Comparison of ENCODE assay signal across 9 mouse cellular contexts in the genomic region with DNA sequence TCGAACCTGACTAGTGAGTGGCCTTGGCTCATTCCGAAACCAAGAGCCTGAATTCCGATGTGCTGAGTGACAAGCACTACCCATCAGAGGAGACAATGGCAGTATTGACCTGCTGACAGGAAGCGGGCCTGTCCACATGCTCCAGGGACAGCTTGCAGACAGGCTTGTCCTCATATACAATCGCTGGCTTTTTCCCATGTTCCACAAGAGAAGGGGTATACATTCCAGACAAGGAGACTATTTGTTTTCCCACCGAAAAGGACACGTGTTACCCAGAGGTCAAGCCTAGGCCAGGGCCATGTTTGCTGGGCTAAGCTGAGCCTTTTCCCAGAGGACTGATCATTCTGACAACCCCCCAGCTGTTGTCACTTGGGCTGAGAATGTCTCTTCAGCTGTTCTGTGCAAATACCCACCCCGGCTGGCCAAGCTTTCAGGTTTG.
A peak's percentile ranks its signal among the peaks of the same experiment; 100 is the strongest.
DNase-seq lines count a peak whose midpoint lies in the region; ATAC-seq and TF ChIP-seq lines count a peak whose summit lies in the region.
"Had no signal": no experiment of that assay in that cellular context is flagged by ENCODE, and none has a peak within 500 bp of the region (broad histone marks: within the 10 kb centered on the region; RNA-seq: fewer than 3 reads in every experiment).

No protein-coding gene starts in this region.

- no peak overlapping the region for H3K9ac ChIP-seq in liver, embryonic 12.5 days
- H3K9ac ChIP-seq in liver, postnatal 0 days (replicated peaks), result no peak overlapping the region
- H3K9ac ChIP-seq in forebrain, embryonic 14.5 days (ENCODE audit: low read length), result no peak overlapping the region

- ATAC-seq in liver, embryonic 12.5 days, result peak; percentile 21; the same call in 1 of the 2 replicates
- ATAC-seq in liver, postnatal 0 days, result no peak
- ATAC-seq in forebrain, embryonic 14.5 days, result no peak
- ATAC-seq: inflammation-experienced regulatory T-cells, adult 6 months had no signal

- no peak for TF ChIP-seq CTCF in liver, postnatal 0 days (IDR thresholded peaks at IDR 0.05; ENCODE audit: low read depth)
- no peak for TF ChIP-seq CTCF in brain, embryonic 14.5 days (IDR thresholded peaks at IDR 0.05; ENCODE audit: borderline replicate concordance, extremely low read depth, insufficient read depth, insufficient read length)

- H3K36me3 ChIP-seq in liver, embryonic 12.5 days, result no peaks in the 10 kb centered on the region
- H3K36me3 ChIP-seq in liver, postnatal 0 days (replicated peaks; ENCODE audit: insufficient read depth, low read length), result no peaks in the 10 kb centered on the region
- no peaks in the 10 kb centered on the region for H3K36me3 ChIP-seq in embryonic facial prominence, embryonic 10.5 days (replicated peaks)
- H3K36me3 ChIP-seq in forebrain, embryonic 14.5 days (ENCODE audit: control insufficient read depth, insufficient read depth, low read length), result no peaks in the 10 kb centered on the region

- no peaks in the 10 kb centered on the region for H3K9me3 ChIP-seq in liver, embryonic 12.5 days (replicated peaks)
- no peaks in the 10 kb centered on the region for H3K9me3 ChIP-seq in liver, postnatal 0 days (ENCODE audit: low read length)
- H3K9me3 ChIP-seq in embryonic facial prominence, embryonic 10.5 days, result no peaks in the 10 kb centered on the region
- no peaks in the 10 kb centered on the region for H3K9me3 ChIP-seq in forebrain, embryonic 14.5 days (replicated peaks; ENCODE audit: control insufficient read depth, low read length)

- DNase-seq in liver, postnatal 0 days, result no peak
- peak; percentile 30 for DNase-seq in brain, embryonic 14.5 days (ENCODE audit: low read depth)
- peak; percentile 61 for DNase-seq in embryonic facial prominence, embryonic 10.5 days (ENCODE audit: low spot score)
- DNase-seq in mesoderm, embryonic 11.5 days (ENCODE audit: low read depth, low spot score), result peak; percentile 77
- DNase-seq in left cerebral cortex, postnatal 36 days (ENCODE audit: low spot score in 2 of 2), result no peak
- DNase-seq in forebrain, embryonic 14.5 days (ENCODE audit: low spot score), result no peak
- DNase-seq: layer of hippocampus, postnatal 36 days had no signal

- H3K27ac ChIP-seq in liver, embryonic 12.5 days, result no peak overlapping the region
- H3K27ac ChIP-seq in liver, postnatal 0 days (ENCODE audit: low read depth), result no peak overlapping the region
- H3K27ac ChIP-seq in embryonic facial prominence, embryonic 10.5 days (replicated peaks), result no peak overlapping the region
- no peak overlapping the region for H3K27ac ChIP-seq in forebrain, embryonic 14.5 days (ENCODE audit: low read depth, low read length)

- 60% methylated on average over 8 of the region's 8 CpGs for WGBS in liver, embryonic 12.5 days (ENCODE audit: insufficient replicate concordance)
- WGBS in liver, postnatal 0 days (ENCODE audit: insufficient replicate concordance), result 54% methylated on average over 8 of the region's 8 CpGs
- 26% methylated on average over 8 of the region's 8 CpGs for WGBS in embryonic facial prominence, embryonic 10.5 days
- 84% methylated on average over 8 of the region's 8 CpGs for WGBS in forebrain, embryonic 14.5 days

- H3K4me1 ChIP-seq in liver, embryonic 12.5 days, result no peaks in the 10 kb centered on the region
- H3K4me1 ChIP-seq in liver, postnatal 0 days (ENCODE audit: insufficient read depth), result peaks cover 7% of the 10 kb centered on the region
- H3K4me1 ChIP-seq in embryonic facial prominence, embryonic 10.5 days, result peaks cover 38% of the 10 kb centered on the region
- H3K4me1 ChIP-seq in forebrain, embryonic 14.5 days (ENCODE audit: control insufficient read depth, insufficient read depth, low read length), result no peaks in the 10 kb centered on the region

- TF ChIP-seq EP300 in liver, postnatal 0 days (IDR thresholded peaks at IDR 0.05; ENCODE audit: low read depth), result no peak

- H3K4me2 ChIP-seq in liver, embryonic 12.5 days, result no peak overlapping the region
- no peak overlapping the region for H3K4me2 ChIP-seq in liver, postnatal 0 days (ENCODE audit: low read depth, low read length)
- H3K4me2 ChIP-seq in forebrain, embryonic 14.5 days (ENCODE audit: low read length), result no peak overlapping the region

- intact Hi-C loops in left cerebral cortex, postnatal 36 days (cut with DNase I), result no loop called here

- no peaks in the 10 kb centered on the region for H3K27me3 ChIP-seq in liver, embryonic 12.5 days (replicated peaks)
- H3K27me3 ChIP-seq in liver, postnatal 0 days (ENCODE audit: insufficient read depth, low read length), result no peaks in the 10 kb centered on the region
- no peaks in the 10 kb centered on the region for H3K27me3 ChIP-seq in embryonic facial prominence, embryonic 10.5 days (replicated peaks; ENCODE audit: low read depth, poor library complexity, severe bottlenecking)
- H3K27me3 ChIP-seq in forebrain, embryonic 14.5 days (replicated peaks; ENCODE audit: control insufficient read depth, insufficient read depth, low read length), result no peaks in the 10 kb centered on the region

- no peak overlapping the region for H3K4me3 ChIP-seq in liver, embryonic 12.5 days
- H3K4me3 ChIP-seq in liver, postnatal 0 days (ENCODE audit: low read depth, low read length), result no peak overlapping the region
- H3K4me3 ChIP-seq in embryonic facial prominence, embryonic 10.5 days, result no peak overlapping the region
- H3K4me3 ChIP-seq in forebrain, embryonic 14.5 days (ENCODE audit: low read depth, low read length), result no peak overlapping the region

- no peak for TF ChIP-seq POLR2A in brain, embryonic 14.5 days (IDR thresholded peaks at IDR 0.05; ENCODE audit: borderline replicate concordance, extremely low read depth, insufficient read depth, insufficient read length, poor library complexity, severe bottlenecking)

Comparison
In these comparisons a context has a peak if more than half of its experiments do, and no peak if none do; other contexts are left out.
1. DNase-seq: peak in brain, embryonic 14.5 days (single experiment), embryonic facial prominence, embryonic 10.5 days (single experiment) and mesoderm, embryonic 11.5 days (single experiment); none in liver, postnatal 0 days (single experiment), left cerebral cortex, postnatal 36 days (0 of 2) and forebrain, embryonic 14.5 days (single experiment).